Mouse (Mus musculus) frontal cortex, postnatal 36 days (tissue): ENCODE data around the gene Catsper4.

Experiments used
- DNase-seq, 2 experiments: peaks; one replicate each; pipeline ENCODE4 v3.0.0; 2022; ENCODE audit warnings: low spot score in 2 of 2

Catsper4 gene

GRCm38 (mm10) chr4:134250930-134251240, 23.7 kb upstream of the Catsper4 start:
- DNase-seq: peak in 1 of 2 experiments; percentile 48

DNA sequence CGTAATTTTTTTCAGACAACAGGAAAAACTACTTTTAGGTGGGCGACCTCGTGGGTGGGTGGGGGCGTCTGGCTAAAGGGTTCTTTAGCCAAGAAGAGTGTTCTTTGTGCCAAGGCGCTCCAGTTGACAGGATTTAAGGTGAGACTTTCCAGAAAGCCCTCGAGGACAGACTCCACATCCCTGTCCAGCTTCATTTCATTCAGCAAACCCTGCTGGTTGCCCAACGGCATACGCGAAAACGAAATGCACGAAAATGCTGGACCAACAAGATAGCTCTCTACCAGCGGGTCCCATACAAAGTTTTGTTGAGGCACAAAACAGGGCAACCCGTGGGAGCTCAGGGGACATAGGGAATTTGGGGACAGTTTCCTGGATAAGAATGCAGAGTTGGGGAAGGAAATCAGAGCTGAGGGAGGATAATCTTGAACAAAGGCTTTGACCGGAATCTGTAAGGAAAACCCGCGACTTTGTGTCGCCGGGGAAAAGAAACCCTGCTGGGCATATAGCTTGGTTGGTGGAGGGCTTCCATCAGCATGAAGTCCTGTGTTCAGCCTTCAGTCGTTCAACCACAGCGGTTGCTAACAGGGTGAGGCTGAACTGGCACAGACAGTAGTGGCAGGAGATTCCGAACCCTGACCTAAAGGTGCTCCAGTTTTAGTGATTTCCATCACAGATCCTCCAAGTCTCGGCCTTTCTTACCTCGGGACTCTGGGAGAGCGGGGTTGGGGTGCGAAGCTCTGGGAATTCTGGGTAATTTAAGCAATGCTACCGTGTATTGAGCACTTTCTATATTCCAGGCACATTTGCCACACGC, 23.1 kb upstream of the Catsper4 start:
- no peak for DNase-seq

GRCm38 (mm10) chr4:134249651-134250050, 22.5 kb upstream of the Catsper4 start:
- DNase-seq: peak; percentile 64 to 72

DNA sequence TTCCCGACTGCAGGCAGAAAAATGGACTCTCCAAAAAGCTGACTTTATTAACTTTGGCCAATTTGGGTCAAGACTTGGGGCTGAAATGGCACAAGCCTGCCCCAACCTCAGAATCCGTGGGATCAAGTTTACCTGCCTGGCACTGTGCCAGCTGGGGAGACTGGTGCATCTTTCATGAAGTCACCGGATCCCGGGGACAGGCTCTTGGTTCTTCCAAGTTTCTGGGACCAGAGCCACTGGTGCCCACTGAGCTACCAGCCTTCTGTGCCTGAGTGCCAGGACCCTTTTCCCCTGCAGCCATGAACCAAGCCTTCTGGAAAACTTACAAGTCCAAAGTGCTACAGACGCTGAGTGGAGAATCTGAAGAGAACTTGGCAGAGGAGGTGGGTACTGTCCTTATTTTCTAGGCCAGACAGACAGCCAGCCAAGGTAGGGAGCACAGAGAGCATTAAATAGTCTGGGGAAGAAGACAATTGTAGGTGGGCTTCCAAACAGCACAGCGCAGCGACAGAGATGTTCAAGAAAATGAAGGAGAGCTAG, 19.6 kb upstream of the Catsper4 start, which contains the start of gene Gm30191:
Gene Gm30191, plus strand, starts transcription at position 217 of the 540 bp plus-strand sequence.
- DNase-seq: no peak

DNA sequence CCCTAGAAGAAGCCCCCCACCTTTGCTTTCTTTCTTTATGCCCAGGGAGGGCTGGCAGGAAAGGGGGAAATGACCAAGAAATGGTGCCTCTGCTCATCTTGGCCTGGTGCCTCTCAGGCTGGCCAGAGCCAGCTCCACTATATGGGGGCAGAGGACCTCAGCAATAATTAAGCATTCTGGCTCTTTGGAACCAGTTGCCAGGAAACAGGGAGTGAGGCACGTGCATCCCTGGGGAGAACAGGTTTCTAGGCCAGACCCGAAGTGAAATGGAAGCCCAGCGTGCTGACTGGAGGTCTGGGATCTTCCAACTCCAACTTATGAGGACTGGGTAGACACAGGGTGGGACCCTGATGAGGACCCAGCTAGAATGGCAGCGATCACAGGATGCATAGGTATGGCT, 19.1 kb upstream of the Catsper4 start:
- no peak for DNase-seq

DNA sequence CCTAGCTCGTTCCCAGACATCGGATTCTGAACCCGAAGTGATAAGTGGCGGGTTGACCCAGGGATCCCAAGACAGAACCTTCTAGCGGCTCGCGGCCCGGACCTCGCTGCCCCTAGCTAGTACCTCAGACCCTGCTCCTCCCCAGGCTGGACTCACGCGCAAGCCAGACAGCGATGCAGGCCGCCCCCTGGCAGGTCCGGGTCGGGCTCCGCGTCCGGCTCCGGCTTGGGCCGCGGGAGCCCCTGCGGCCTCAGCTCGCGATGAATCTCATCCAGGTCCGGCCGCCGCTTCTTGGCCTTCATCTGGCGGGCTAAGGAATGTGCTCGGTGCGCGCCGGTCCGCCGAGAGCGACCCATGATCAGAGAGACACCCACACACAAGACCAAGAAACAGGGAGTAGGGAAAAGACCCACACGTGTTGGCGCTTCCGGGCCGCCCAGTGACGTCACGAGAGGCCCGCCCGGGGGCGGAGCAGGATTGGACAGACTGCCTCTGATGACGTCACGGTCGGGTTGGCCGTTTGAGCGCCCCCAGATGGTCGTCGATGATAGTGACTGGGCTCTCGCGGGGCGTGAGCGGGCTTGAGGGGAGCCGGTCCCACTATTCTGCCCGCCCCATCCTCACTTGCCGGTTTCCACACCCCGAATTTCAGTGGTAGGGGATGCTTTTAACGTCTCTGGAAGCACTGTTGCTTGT, 18.1 kb upstream of the Catsper4 start, which contains the start of gene Zfp593:
Gene Zfp593, minus strand, starts transcription at position 445 of the 696 bp plus-strand sequence.
- peak; percentile 94 to 96 for DNase-seq

- DNase-seq: no peak
These were observed 16.5 kb upstream of the Catsper4 start, which contains the start of gene E130218I03Rik for GRCm38 (mm10) chr4:134243516-134244250. Gene E130218I03Rik, plus strand, starts transcription at chr4:134243662.

DNA sequence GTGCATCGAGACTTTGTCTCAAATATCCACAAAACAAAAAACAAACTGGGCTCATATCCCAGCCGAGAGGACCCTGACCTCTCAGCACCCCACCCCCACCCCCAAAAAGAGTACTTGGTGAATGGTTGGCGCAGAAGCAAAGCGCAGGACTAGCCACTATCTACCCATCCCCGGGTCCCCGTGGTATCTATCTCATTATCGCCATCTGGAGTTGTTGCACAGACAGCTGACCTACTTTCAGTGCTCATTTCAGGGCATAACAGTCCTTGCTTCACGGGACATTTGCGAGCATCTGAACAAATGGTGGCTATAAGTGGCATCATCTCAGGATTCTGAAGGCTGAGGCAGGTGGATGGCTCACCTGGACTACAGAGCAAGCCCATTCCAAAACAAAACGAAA, 11.5 kb upstream of the Catsper4 start:
- no peak for DNase-seq

DNA sequence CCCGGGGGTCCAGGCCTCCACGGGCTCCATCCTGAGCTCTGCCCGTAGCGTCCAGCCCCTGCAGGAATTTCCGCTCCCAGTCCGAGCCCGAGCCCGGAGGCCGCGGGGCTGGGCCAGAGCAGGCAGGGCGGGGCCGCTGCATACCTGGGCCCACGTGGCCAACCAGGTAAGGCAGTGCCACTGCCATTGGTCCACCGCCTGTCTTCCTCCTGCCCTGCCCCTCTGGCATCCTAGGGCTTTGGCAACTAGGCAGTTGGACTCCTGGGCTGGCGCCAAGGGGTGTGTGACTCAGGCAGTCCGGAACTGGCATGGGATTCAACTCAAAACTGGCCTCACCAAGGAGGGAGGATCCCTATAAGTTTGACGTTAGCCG, 11.1 kb upstream of the Catsper4 start, which contains the start of gene Cnksr1:
Gene Cnksr1, minus strand, starts transcription at position 121 of the 373 bp plus-strand sequence.
- DNase-seq: no peak

- DNase-seq: no peak
These were observed 10.5 kb upstream of the Catsper4 start for GRCm38 (mm10) chr4:134237582-134238278.

DNA sequence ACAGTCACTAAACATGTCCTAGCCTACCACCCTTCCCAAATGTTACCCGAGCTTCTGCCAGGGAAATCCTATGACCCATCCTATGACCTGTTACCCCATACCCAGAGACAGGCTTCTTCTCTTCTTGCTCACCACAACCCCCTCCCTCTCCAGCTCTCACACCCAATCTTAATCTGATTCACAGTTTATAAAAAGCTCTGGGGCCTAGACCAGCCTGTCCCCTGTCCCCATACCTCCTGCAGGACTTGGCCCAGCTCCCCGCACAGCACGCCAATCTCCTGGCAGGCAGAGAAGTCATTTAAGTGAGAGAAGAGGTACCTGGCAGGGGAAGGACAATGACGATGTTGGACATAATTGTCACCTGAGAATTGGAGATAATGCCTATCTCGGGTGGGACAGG, 7.7 kb upstream of the Catsper4 start:
- DNase-seq: no peak

DNA sequence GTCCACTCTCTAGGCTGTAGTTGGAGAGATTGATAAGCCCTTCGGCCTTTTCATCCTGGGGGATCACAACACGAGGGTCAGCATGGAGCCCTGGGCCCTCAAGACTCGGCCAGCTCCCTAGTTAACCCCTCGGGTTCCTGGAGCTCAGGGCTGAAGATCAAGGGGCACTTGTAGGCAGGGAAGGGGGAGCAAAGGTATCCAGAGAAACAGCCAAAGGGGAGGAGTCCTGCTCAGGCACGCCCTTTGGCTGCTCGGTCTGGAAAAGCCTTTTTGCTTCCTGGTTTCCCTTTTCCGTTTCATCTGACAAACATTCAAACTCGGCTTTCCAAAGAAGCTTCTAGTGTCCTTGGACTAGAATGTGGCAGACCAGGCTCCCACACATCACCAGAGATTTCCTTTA, 3.2 kb upstream of the Catsper4 start:
- no peak for DNase-seq

DNA sequence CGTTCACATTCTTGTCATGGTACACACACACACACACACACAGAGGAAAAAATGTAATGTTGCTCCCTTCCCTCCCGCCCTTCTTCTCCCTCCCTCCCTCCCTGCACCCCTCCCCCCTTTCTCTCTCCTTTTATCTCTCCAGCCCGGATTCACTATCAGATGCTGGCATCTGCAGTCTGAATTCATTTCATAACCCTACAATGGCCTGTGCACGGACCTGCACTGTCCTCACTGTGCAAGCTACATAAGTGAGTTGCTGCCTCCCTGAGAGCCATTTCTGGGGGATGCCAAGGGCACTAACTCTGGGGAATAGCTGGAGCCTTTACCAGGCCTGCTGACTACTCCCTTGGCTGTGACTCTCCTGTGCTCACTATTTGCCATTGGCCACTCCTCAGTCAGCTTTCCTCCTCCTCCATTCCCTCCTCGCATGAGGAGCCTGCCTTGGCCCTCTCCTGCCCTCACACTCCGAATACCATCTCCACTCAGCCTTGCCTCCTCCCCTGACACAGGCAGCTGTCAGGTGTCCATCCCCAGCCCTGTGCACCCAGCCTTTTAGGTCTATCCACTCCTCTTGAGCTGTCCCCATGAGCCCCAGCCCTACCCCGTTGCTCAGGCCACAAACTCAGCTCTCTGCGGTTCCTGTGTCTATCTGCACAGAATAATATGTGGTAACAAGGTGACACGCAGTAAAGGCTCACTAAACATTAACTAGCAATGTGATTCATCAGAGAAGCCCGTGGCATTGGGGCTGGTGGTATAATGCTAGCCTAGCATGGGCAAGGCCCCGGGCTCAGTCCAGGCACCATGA, 4.2 kb downstream of the Catsper4 start:
- no peak for DNase-seq

DNA sequence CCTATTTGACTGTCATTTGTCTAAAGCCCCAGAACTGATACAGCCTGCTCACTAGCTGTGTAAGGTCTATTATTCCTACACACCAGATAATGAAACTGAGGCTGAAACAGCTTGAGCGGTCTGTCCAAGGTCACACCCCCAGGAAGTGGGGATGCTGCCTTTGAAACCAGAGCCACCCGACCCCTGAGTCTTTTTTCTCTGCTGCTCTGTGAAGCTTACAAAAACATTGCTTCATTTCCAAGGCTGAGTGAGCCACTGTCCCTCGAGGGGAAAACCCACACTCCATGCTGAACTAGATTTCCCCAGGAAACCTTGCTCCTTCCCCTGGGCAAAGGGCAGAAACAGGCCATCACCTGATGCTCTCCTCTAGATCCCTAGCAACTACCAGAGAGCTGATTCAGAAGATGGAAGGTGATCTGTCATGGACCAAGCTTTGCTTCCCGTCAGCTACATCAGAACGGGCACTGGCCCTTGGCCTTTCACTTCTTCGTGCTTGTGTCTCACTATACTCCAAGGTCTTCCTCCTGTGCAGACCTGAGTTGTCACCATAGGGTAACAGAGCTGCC, 20.6 kb downstream of the Catsper4 start:
- no peak for DNase-seq

DNA sequence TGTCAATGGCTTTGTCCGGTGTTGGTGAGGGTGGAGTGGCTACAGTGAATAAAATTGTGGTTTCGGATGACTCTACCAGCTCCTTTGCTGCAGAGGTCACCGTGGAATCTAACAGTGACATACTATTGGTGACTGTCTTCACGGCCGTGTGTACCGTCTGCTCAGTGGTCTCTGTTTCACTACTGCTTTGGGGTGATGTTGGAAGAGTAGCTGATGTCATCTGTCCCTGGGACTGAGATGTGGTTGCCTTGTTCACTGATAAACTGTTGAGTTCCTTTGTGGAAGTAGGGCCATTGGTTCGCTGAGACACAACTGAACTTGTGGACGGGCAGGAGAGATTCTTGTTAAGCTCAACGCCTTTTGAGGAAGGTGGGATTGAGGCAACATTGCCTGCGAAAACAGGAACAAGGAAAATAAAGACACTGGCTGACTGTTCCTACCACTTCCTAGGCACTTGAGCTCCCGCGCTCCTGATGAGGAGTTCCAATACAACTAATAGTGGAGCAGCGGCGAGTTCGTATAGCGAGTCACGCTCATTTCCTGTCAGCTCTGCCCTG, 23.8 kb downstream of the Catsper4 start:
- DNase-seq: no peak

GRCm38 (mm10) chr4:134202904-134203303, 24.3 kb downstream of the Catsper4 start, which contains the start of gene Gm7534:
Gene Gm7534, minus strand, starts transcription at chr4:134203004.
- DNase-seq: no peak

DNA sequence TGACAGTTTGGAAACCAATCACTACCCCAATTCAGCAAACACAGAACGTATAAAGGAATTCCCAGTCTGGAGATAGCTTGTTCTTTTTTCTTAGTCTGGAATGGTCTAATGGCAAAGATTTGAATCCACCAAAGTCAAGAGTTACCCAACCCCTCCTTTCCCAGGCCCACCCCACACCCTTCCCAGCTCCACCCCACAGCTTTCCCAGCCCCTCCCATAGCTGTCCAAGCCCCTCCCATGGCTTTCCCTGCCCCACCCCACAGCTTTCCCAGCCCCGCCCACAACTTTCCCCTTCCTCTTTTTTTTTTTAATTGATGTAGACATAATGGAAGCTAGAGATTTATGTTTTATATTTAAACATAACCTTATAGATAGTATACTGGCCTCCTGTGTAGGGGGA, 27.8 kb downstream of the Catsper4 start:
- no peak for DNase-seq

DNA sequence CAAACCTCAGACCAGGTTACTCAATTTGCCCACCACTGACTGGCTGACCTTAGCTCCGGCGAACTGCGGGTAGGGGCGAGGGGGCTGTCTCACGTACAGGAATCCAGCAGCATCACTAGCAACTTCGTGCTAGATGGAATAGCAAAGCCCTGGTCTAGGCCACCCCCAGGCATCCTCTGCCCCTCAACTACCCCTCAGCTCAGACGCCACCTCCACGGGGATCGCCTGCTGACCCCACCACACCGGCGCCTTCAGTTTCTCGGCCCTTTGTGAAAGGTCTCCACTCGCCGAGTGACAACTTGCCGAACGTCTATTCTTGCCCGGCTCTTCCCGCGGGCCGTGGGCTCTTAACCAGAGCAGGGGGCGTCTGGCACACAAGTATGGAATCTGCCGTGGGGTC, 40.9 kb downstream of the Catsper4 start:
- no peak for DNase-seq

GRCm38 (mm10) chr4:134185569-134185968, 41.6 kb downstream of the Catsper4 start:
- no peak for DNase-seq

DNA sequence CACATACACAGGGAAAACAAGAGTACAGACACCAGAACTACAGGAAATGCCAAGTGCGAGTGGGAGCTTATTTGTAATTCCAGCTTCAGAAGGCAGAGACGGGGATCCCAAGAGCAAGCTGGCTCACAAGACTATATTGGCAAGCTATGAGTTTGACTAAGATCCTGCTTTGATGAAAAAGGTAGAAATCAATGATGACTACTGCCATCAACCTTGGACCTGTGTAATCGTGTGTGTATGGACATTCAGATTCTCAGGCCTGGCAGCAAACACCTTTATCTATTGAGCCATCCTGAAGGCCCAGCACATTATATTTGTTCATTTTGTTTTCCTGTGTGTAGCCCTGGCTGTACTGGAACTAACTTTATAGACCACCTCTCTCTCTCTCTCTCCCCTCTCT, 43.5 kb downstream of the Catsper4 start:
- DNase-seq: no peak
